Mouse (Mus musculus) CH12.LX (cell line): ENCODE data around the gene Gm20388. TPM values are rescaled to one million over a fixed set of nuclear protein-coding genes. Genes with fewer than 3 reads are reported as not detected.

Experiments used
- DNase-seq: peaks from one replicate; pipeline ENCODE4 v3.0.0-alpha.2; 2013; ENCODE audit errors: extremely low read depth
- H3K27ac ChIP-seq: 2 replicates; pipeline ENCODE4 v1.5.1; 2012; ENCODE audit warnings: low read depth, mild to moderate bottlenecking, control low read depth, moderate library complexity; ENCODE audit not compliant: insufficient read depth
- H3K27me3 ChIP-seq: replicated peaks from 2 replicates; pipeline ENCODE3; 2012; ENCODE audit warnings: inconsistent platforms
- H3K36me3 ChIP-seq, 2 experiments: replicated peaks in 1 of 2; 2 replicates each; pipeline versions ENCODE3 to v1.6.1; 2012; ENCODE audit warnings: inconsistent platforms in 1 of 2, low read length in 1 of 2, mild to moderate bottlenecking in 1 of 2, mixed read lengths in 1 of 2, moderate library complexity in 1 of 2; ENCODE audit not compliant: control insufficient read depth in 1 of 2, insufficient read depth in 1 of 2
- H3K4me1 ChIP-seq, 2 experiments: 2 replicates each; pipeline ENCODE4 v1.6.1; 2012; ENCODE audit warnings: inconsistent platforms in 1 of 2, moderate library complexity in 1 of 2; ENCODE audit not compliant: insufficient read depth in 2 of 2, control insufficient read depth in 1 of 2
- H3K4me2 ChIP-seq: 2 replicates; pipeline ENCODE4 v1.6.1; 2012; ENCODE audit warnings: low read depth, mild to moderate bottlenecking, control low read depth; ENCODE audit not compliant: poor library complexity, insufficient read depth, severe bottlenecking
- H3K4me3 ChIP-seq, 3 experiments: fragments of 150-350 bp in 1 of 3; sonication (generic) in 1 of 3; replicated peaks in 1 of 3; 2 replicates each; pipeline versions ENCODE3 to v1.5.1; 2011 to 2012; ENCODE audit warnings: low read depth in 2 of 3, low read length in 2 of 3, mild to moderate bottlenecking in 2 of 3, moderate library complexity in 2 of 3, control low read depth in 1 of 3, improper control_type of control experiment in 1 of 3, inconsistent platforms in 1 of 3, mixed read lengths in 1 of 3; ENCODE audit not compliant: poor library complexity in 1 of 3
- H3K79me2 ChIP-seq: replicated peaks from 2 replicates; pipeline ENCODE4 v1.6.1; 2012; ENCODE audit warnings: mild to moderate bottlenecking, moderate library complexity; ENCODE audit not compliant: control insufficient read depth, poor library complexity, insufficient read depth, severe bottlenecking; ENCODE audit errors: extremely low read depth
- H3K9ac ChIP-seq: 2 replicates; pipeline ENCODE4 v1.6.1; 2012; ENCODE audit warnings: low read depth, mild to moderate bottlenecking, control low read depth, moderate library complexity; ENCODE audit not compliant: insufficient read depth
- H3K9me3 ChIP-seq: replicated peaks from 2 replicates; pipeline ENCODE3; 2012; ENCODE audit warnings: low read length, inconsistent platforms, mixed read lengths
- BHLHE40 ChIP-seq: IDR thresholded peaks from 2 replicates; pipeline ENCODE4 v1.6.1; 2011; ENCODE audit warnings: mild to moderate bottlenecking, low read depth, low read length, improper control_type of control experiment
- CHD1 ChIP-seq: IDR thresholded peaks from 2 replicates; pipeline ENCODE4 v1.6.1; 2012; ENCODE audit warnings: low read depth, low read length, improper control_type of control experiment, inconsistent platforms
- CHD2 ChIP-seq: IDR thresholded peaks from 2 replicates; pipeline ENCODE4 v1.6.1; 2011; ENCODE audit warnings: low read length, improper control_type of control experiment
- CTCF ChIP-seq, 2 experiments: IDR thresholded peaks in 1 of 2; conservative IDR thresholded peaks in 1 of 2; 2 replicates each; pipeline ENCODE4 v1.5.1; 2011 to 2012; ENCODE audit warnings: low read depth in 2 of 2, low read length in 2 of 2, improper control_type of control experiment in 1 of 2, inconsistent platforms in 1 of 2, mild to moderate bottlenecking in 1 of 2, moderate library complexity in 1 of 2
- E2F4 ChIP-seq: IDR thresholded peaks from 2 replicates; pipeline ENCODE4 v1.6.1; 2011; ENCODE audit warnings: low read depth, low read length, improper control_type of control experiment; ENCODE audit not compliant: insufficient replicate concordance
- EP300 ChIP-seq: IDR thresholded peaks from 2 replicates; pipeline ENCODE4 v1.6.1; 2011; ENCODE audit warnings: low read length, improper control_type of control experiment
- ETS1 ChIP-seq: conservative IDR thresholded peaks from 2 replicates; pipeline ENCODE4 v1.6.1; 2012; ENCODE audit warnings: low read depth, mild to moderate bottlenecking, inconsistent platforms, low read length, improper control_type of control experiment, moderate library complexity
- GABPA ChIP-seq: IDR thresholded peaks from 2 replicates; pipeline ENCODE4 v1.6.1; 2012; ENCODE audit warnings: low read depth, low read length, improper control_type of control experiment, inconsistent platforms; ENCODE audit not compliant: insufficient replicate concordance
- HCFC1 ChIP-seq: IDR thresholded peaks from 2 replicates; pipeline ENCODE4 v1.6.1; 2012; ENCODE audit warnings: low read depth, mild to moderate bottlenecking, inconsistent platforms, low read length, improper control_type of control experiment
- IRF4 ChIP-seq: IDR thresholded peaks from 2 replicates; pipeline ENCODE4 v1.6.1; 2014; ENCODE audit warnings: low read depth, mild to moderate bottlenecking, inconsistent platforms, low read length, improper control_type of control experiment
- JUN ChIP-seq: IDR thresholded peaks from 2 replicates; pipeline ENCODE4 v1.6.1; 2011; ENCODE audit warnings: low read depth, mild to moderate bottlenecking, low read length, improper control_type of control experiment, moderate library complexity; ENCODE audit not compliant: insufficient read depth
- JUND ChIP-seq: conservative IDR thresholded peaks from 2 replicates; pipeline ENCODE4 v1.6.1; 2011; ENCODE audit warnings: low read depth, low read length, improper control_type of control experiment
- MAFK ChIP-seq: IDR thresholded peaks from 2 replicates; pipeline ENCODE4 v1.6.1; 2011; ENCODE audit warnings: low read length, improper control_type of control experiment; ENCODE audit not compliant: insufficient replicate concordance
- MAX ChIP-seq: IDR thresholded peaks from 2 replicates; pipeline ENCODE4 v1.6.1; 2011; ENCODE audit warnings: low read length, improper control_type of control experiment
- MAZ ChIP-seq: IDR thresholded peaks from 2 replicates; pipeline ENCODE4 v1.6.1; 2012; ENCODE audit warnings: low read depth, mild to moderate bottlenecking, inconsistent platforms, low read length, improper control_type of control experiment, moderate library complexity
- MEF2A ChIP-seq: IDR thresholded peaks from 2 replicates; pipeline ENCODE4 v1.6.1; 2014; ENCODE audit warnings: low read depth, mild to moderate bottlenecking, inconsistent platforms, low read length, improper control_type of control experiment, borderline replicate concordance
- MXI1 ChIP-seq: IDR thresholded peaks from 2 replicates; pipeline ENCODE4 v1.6.1; 2011; ENCODE audit warnings: mild to moderate bottlenecking, low read depth, low read length, improper control_type of control experiment
- MYC ChIP-seq: IDR thresholded peaks from 2 replicates; pipeline ENCODE4 v1.6.1; 2011; ENCODE audit warnings: low read depth, mild to moderate bottlenecking, improper control_type of control experiment, low read length
- NRF1 ChIP-seq: IDR thresholded peaks from 2 replicates; pipeline ENCODE4 v1.6.1; 2014; ENCODE audit warnings: low read depth, mild to moderate bottlenecking, inconsistent platforms, low read length, improper control_type of control experiment, moderate library complexity
- PAX5 ChIP-seq: IDR thresholded peaks from 2 replicates; pipeline ENCODE4 v1.6.1; 2012; ENCODE audit warnings: low read length, inconsistent platforms, mixed read lengths
- POLR2A ChIP-seq: IDR thresholded peaks from 2 replicates; pipeline ENCODE4 v1.6.1; 2011; ENCODE audit warnings: low read depth, mild to moderate bottlenecking, improper control_type of control experiment, low read length
- POLR2AphosphoS2 ChIP-seq: IDR thresholded peaks from 2 replicates; pipeline ENCODE4 v1.6.1; 2011; ENCODE audit warnings: low read depth, low read length, improper control_type of control experiment
- RCOR1 ChIP-seq: conservative IDR thresholded peaks from 2 replicates; pipeline ENCODE4 v1.6.1; 2012; ENCODE audit warnings: low read depth, mild to moderate bottlenecking, inconsistent platforms, low read length, improper control_type of control experiment
- SIN3A ChIP-seq: IDR thresholded peaks from 2 replicates; pipeline ENCODE4 v1.6.1; 2012; ENCODE audit warnings: low read length, improper control_type of control experiment, inconsistent platforms
- SMC3 ChIP-seq: IDR thresholded peaks from 2 replicates; pipeline ENCODE4 v1.6.1; 2011; ENCODE audit warnings: low read depth, low read length, improper control_type of control experiment
- TBP ChIP-seq: conservative IDR thresholded peaks from 2 replicates; pipeline ENCODE4 v1.6.1; 2011; ENCODE audit warnings: low read depth, low read length, improper control_type of control experiment
- TCF12 ChIP-seq: IDR thresholded peaks from 2 replicates; pipeline ENCODE4 v1.6.1; 2014; ENCODE audit warnings: low read depth, mild to moderate bottlenecking, inconsistent platforms, low read length, improper control_type of control experiment
- USF1 ChIP-seq: IDR thresholded peaks from 2 replicates; pipeline ENCODE4 v1.6.1; 2014; ENCODE audit warnings: low read depth, mild to moderate bottlenecking, inconsistent platforms, low read length, improper control_type of control experiment
- USF2 ChIP-seq: conservative IDR thresholded peaks from 2 replicates; pipeline ENCODE4 v1.6.1; 2011; ENCODE audit warnings: low read depth, low read length, improper control_type of control experiment
- ZC3H11A ChIP-seq: IDR thresholded peaks from 2 replicates; pipeline ENCODE4 v1.6.1; 2012; ENCODE audit warnings: low read depth, mild to moderate bottlenecking, inconsistent platforms, low read length, improper control_type of control experiment
- ZMIZ1 ChIP-seq: IDR thresholded peaks from 2 replicates; pipeline ENCODE4 v1.6.1; 2012; ENCODE audit warnings: low read depth, mild to moderate bottlenecking, inconsistent platforms, low read length, improper control_type of control experiment
- ZNF384 ChIP-seq: IDR thresholded peaks from 2 replicates; pipeline ENCODE4 v1.6.1; 2012; ENCODE audit warnings: low read depth, low read length, improper control_type of control experiment, inconsistent platforms
- dilution Hi-C: fragments of 300-500 bp; cut with MboI; formaldehyde crosslinking; loops from 2 replicates; pipeline ENCODE4 v1.14.3; 2020; ENCODE audit warnings: low sequenced_read_pairs; ENCODE audit not compliant: extremely low pct_unique_long_range_greater_than_20kb, extremely low pct_ligation_motif_present
- in situ Hi-C: fragments of 300-500 bp; cut with MboI; formaldehyde crosslinking; loops from 3 replicates; pipeline ENCODE4 v1.14.3; 2019; ENCODE audit warnings: low sequenced_read_pairs, low pct_ligation_motif_present, low pct_unique_long_range_greater_than_20kb, mixed read lengths
- polyA plus RNA-seq: library from polyadenylated mRNA; unstranded; fragments of >175 nt; gene quantifications from 2 replicates; pipeline ENCODE4 v1.2.1, GENCODE M21; 2012; ENCODE audit warnings: low read depth; ENCODE audit not compliant: insufficient read length
- total RNA-seq, 2 experiments: library from RNA; depleted of rRNA; stranded (reverse); fragments of 300-350 nt in 1 of 2; fragments of >200 nt in 1 of 2; gene quantifications; 2 replicates each; pipeline ENCODE4 v1.2.3; 2012 to 2014

The Gm20388 gene
- total and polyA plus RNA-seq, 3 experiments, result 14.8 to 26.3 (median 22.2) TPM

DNA sequence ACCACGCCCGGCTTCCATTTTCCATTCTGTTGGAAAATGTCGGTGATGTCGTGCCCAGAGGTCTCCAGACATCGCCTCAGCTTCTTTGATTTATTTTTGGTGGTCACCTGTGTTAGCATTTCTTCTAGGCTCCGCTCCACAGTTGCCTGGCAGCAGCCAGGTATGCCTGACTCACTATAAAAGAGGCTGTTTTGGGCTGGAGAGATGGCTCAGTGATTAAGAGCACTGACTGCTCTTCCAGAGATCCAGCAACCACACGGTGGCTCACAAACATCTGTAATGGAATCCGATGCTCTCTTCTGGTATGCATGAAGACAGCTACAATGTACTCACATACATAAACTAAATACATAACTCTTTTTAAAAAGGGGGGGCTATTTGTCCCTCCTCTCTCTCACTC is 2015.6 kb downstream of the Gm20388 start:
- dilution Hi-C loops, result no loop called here
- Histone ChIP-seq H3K27me3 (no peaks in the 10 kb centered on the region), H3K9ac (peak overlapping the region; percentile 68), H3K9me3 (peaks cover 3% of the 10 kb centered on the region), H3K79me2 (no peaks in the 10 kb centered on the region), H3K4me1 (peaks cover 8 to 32% of the 10 kb centered on the region in 2 experiments), H3K36me3 (no peaks in the 10 kb centered on the region), H3K27ac (peak overlapping the region; percentile 82), H3K4me2 (peak overlapping the region; percentile 80; the same call in 1 of the 2 replicates), H3K4me3 (no peak overlapping the region)
- in situ Hi-C loops, result loop anchor here (10.0 kb wide), 1 partner anchor 51 kb away; no protein-coding TSS in a partner anchor
- TF ChIP-seq MYC (no peak), POLR2AphosphoS2 (no peak), TBP (no peak), MXI1 (no peak), IRF4 (no peak), RCOR1 (no peak), SIN3A (no peak), ZNF384 (no peak), GABPA (no peak)
- DNase-seq, result no peak

DNA sequence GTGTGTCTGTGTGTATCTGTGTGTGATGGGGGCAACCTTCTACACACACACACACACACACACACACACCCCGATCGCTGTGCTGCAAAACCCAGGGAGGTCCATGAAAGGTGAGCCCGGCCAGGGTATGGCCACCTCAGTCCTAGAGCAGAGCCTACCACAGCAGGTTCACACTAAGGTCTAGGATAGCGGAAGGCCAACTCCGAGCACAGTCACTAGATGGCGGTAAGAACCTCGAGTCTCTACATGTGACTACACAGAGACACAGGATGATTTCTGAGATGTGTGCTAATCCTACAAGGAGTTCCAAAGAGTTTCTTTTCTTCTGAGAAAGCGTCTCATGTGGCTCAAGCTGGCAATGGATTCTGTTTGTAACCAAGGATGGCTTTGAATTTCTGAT is 2016.7 kb downstream of the Gm20388 start:
- no peaks in the 10 kb centered on the region for H3K79me2 ChIP-seq
- no peaks in the 10 kb centered on the region for H3K36me3 ChIP-seq
- H3K27ac ChIP-seq, result peak overlapping the region; percentile 82
- peaks cover 8 to 35% of the 10 kb centered on the region in 2 experiments for H3K4me1 ChIP-seq
- in situ Hi-C loops (loop anchor here (10.0 kb wide), 1 partner anchor 53 kb away; no protein-coding TSS in a partner anchor), dilution Hi-C loops (no loop called here)
- peak; percentile 86 for DNase-seq
- H3K4me2 ChIP-seq, result peak overlapping the region; percentile 80
- peak overlapping the region; percentile 68 for H3K9ac ChIP-seq
- H3K4me3 ChIP-seq, result peak overlapping the region in 1 of 3 experiments; percentile 31
- peaks cover 3% of the 10 kb centered on the region for H3K9me3 ChIP-seq
- H3K27me3 ChIP-seq, result no peaks in the 10 kb centered on the region
- TF ChIP-seq MAX, result peak; percentile 78
- TF ChIP-seq MXI1, result 0 out of 2 replicates have a peak, but pooled peaks have one; percentile 59
- peak; percentile 73 for TF ChIP-seq SMC3
- TF ChIP-seq ZMIZ1, result no peak
- no peak for TF ChIP-seq TBP
- TF ChIP-seq POLR2AphosphoS2, result no peak
- no peak for TF ChIP-seq CHD2
- no peak for TF ChIP-seq BHLHE40
- no peak for TF ChIP-seq CHD1
- no peak for TF ChIP-seq MAFK
- TF ChIP-seq POLR2A, result peak; percentile 27; the same call in 1 of the 2 replicates
- no peak for TF ChIP-seq JUN
- TF ChIP-seq ZC3H11A, result no peak
- no peak for TF ChIP-seq E2F4
- TF ChIP-seq MAZ, result no peak
- TF ChIP-seq HCFC1, result no peak
- TF ChIP-seq GABPA, result no peak
- no peak for TF ChIP-seq IRF4
- TF ChIP-seq PAX5, result no peak
- TF ChIP-seq JUND, result no peak
- peak; percentile 36 to 84; a peak in 3 of 4 replicates for TF ChIP-seq CTCF (conservative IDR thresholded peaks at IDR 0.05 in 1 of 2, IDR thresholded peaks at IDR 0.05 in 1 of 2; ENCODE audit: low read depth in 2 of 2, low read length in 2 of 2)
- TF ChIP-seq ETS1, result no peak
- TF ChIP-seq MEF2A, result no peak
- no peak for TF ChIP-seq SIN3A
- no peak for TF ChIP-seq USF2
- peak; percentile 23; the same call in 1 of the 2 replicates for TF ChIP-seq USF1
- TF ChIP-seq EP300, result no peak
- peak; percentile 97 for TF ChIP-seq MYC
- no peak for TF ChIP-seq TCF12
- TF ChIP-seq RCOR1, result no peak
- TF ChIP-seq NRF1, result no peak
- TF ChIP-seq ZNF384, result no peak
